ENCODE assay signal across 24 mouse cellular contexts in the genomic region with DNA sequence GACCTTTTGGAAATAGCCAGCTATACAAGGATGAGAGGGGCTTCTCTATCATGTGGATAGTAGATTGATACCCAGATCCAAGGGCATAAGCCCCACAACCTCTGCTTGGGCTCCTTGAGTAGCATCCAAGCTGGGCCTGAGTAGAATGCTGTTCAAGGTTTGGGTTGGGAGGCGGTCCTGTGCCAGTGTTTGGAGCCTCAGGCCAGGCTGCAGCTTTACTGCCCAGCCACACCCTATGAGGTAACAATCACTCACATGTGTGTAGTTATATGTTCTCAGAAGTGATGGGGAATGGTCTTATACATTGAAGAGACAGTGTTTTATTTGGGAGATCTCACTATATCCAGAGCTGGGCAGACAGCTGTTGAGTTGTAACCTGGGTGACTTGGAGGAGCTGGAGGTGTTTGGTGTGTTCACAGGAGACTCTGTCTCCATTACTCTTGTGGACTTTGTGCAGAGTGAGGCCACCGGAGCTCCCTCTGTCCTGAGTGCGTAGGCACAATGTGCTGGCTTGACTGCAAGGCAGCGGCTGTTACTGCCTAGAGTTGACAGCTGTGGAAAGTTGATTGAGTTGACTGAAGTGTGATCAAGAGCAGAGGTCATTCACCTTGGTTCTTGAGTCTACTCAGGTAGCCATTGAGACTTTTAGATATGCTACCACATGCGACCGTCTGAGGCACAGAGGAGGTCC. TPM values are rescaled to one million over a fixed set of nuclear protein-coding genes. Genes with fewer than 3 reads are reported as not detected.
"Had no signal": no experiment of that assay in that cellular context is flagged by ENCODE, and none has a peak within 500 bp of the region (broad histone marks: within the 10 kb centered on the region; RNA-seq: fewer than 3 reads in every experiment).

No protein-coding gene starts in this region.

- H3K9me3 ChIP-seq: kidney, embryonic 15.5 days; limb, embryonic 12.5 days; limb, embryonic 15.5 days; liver, embryonic 13.5 days had no signal

- H3K27me3 ChIP-seq: kidney, embryonic 15.5 days; limb, embryonic 12.5 days; limb, embryonic 15.5 days; liver, embryonic 13.5 days had no signal

- H3K27ac ChIP-seq: kidney, embryonic 15.5 days; limb, embryonic 12.5 days; limb, embryonic 15.5 days; liver, embryonic 13.5 days; stomach, postnatal 0 days had no signal

- H3K4me3 ChIP-seq: kidney, embryonic 15.5 days; limb, embryonic 12.5 days; limb, embryonic 15.5 days; liver, embryonic 13.5 days had no signal

- H3K9ac ChIP-seq: kidney, embryonic 15.5 days; limb, embryonic 12.5 days; limb, embryonic 15.5 days; lung, embryonic 14.5 days had no signal

- H3K4me2 ChIP-seq: kidney, embryonic 15.5 days; limb, embryonic 12.5 days; limb, embryonic 15.5 days; liver, embryonic 13.5 days; lung, embryonic 14.5 days; midbrain, embryonic 11.5 days had no signal

- DNase-seq: kidney, adult 11 months; kidney, postnatal 14 days; kidney, postnatal 4 days; left cerebral cortex, postnatal 4 days; liver, embryonic 13.5 days; lung, embryonic 14.5 days; lung, postnatal 14 days; lung, postnatal 4 days; midbrain, embryonic 14.5 days; right cerebral cortex, adult 18-20 months; right cerebral cortex, postnatal 14 days; right cerebral cortex, postnatal 4 days; thymus, adult 18-20 months; thymus, postnatal 36 days had no signal

- H3K4me1 ChIP-seq: limb, embryonic 12.5 days; limb, embryonic 15.5 days had no signal

RNA-seq across cellular contexts. Expression of gene Muc6, which starts 29.9 kb away (rescaled TPM):
- total RNA-seq: layer of hippocampus, adult 18-20 months; layer of hippocampus, postnatal 14 days; left cerebral cortex, adult 8-10 months; left cerebral cortex, postnatal 14 days; left cerebral cortex, postnatal 4 days; midbrain, postnatal 0 days had no signal
